Mouse (Mus musculus) MEL (cell line): ENCODE results near the gene Fer. TPM values are rescaled to one million over a fixed set of nuclear protein-coding genes. Genes with fewer than 3 reads are reported as not detected.

Experiments used
- DNase-seq: peaks from one replicate; pipeline ENCODE4 v3.0.0; 2011; ENCODE audit warnings: low read depth, low spot score
- H3K27ac ChIP-seq: 2 replicates; pipeline ENCODE4 v1.5.1; 2012; ENCODE audit warnings: low read depth, mild to moderate bottlenecking, control low read depth, low read length, moderate library complexity; ENCODE audit not compliant: control insufficient read depth
- H3K27me3 ChIP-seq, 2 experiments: fragments of 150-350 bp in 1 of 2; sonication (generic) in 1 of 2; 2 replicates each; pipeline ENCODE4 v1.6.1; 2012; ENCODE audit warnings: low read length in 2 of 2, mild to moderate bottlenecking in 2 of 2, improper control_type of control experiment in 1 of 2, moderate library complexity in 1 of 2; ENCODE audit not compliant: insufficient read depth in 2 of 2, control insufficient read depth in 1 of 2
- H3K36me3 ChIP-seq, 2 experiments: 2 replicates each; pipeline ENCODE4 v1.6.1; 2012 to 2014; ENCODE audit warnings: low read length in 2 of 2, improper control_type of control experiment in 1 of 2, inconsistent platforms in 1 of 2, mild to moderate bottlenecking in 1 of 2; ENCODE audit not compliant: insufficient read depth in 2 of 2, control insufficient read depth in 1 of 2
- H3K4me1 ChIP-seq, 2 experiments: fragments of 150-350 bp in 1 of 2; sonication (generic) in 1 of 2; 2 replicates each; pipeline ENCODE4 v1.6.1; 2012; ENCODE audit warnings: low read length in 2 of 2, improper control_type of control experiment in 1 of 2, mild to moderate bottlenecking in 1 of 2; ENCODE audit not compliant: insufficient read depth in 2 of 2, control insufficient read depth in 1 of 2
- H3K4me3 ChIP-seq, 2 experiments: fragments of 150-350 bp in 1 of 2; sonication (generic) in 1 of 2; 2 replicates each; pipeline ENCODE4 v1.5.1; 2012; ENCODE audit warnings: low read depth in 2 of 2, low read length in 2 of 2, mild to moderate bottlenecking in 2 of 2, moderate library complexity in 2 of 2, control low read depth in 1 of 2, improper control_type of control experiment in 1 of 2; ENCODE audit not compliant: control insufficient read depth in 1 of 2, insufficient read depth in 1 of 2
- H3K79me2 ChIP-seq: 2 replicates; pipeline ENCODE4 v1.6.1; 2012; ENCODE audit warnings: mild to moderate bottlenecking, low read length, moderate library complexity; ENCODE audit not compliant: control insufficient read depth, poor library complexity, insufficient read depth
- H3K9ac ChIP-seq: 2 replicates; pipeline ENCODE4 v1.6.1; 2012; ENCODE audit warnings: low read depth, mild to moderate bottlenecking, control low read depth, low read length, moderate library complexity; ENCODE audit not compliant: control insufficient read depth, poor library complexity, severe bottlenecking
- H3K9me3 ChIP-seq: fragments of 150-350 bp; sonication (generic); replicated peaks from 2 replicates; pipeline ENCODE4 v1.6.1; 2012; ENCODE audit warnings: mild to moderate bottlenecking, low read length, improper control_type of control experiment, moderate library complexity; ENCODE audit not compliant: insufficient read depth
- E2F4 ChIP-seq: IDR thresholded peaks from 2 replicates; pipeline ENCODE4 v1.6.1; 2011; ENCODE audit warnings: low read depth, low read length, improper control_type of control experiment, borderline replicate concordance
- ELF1 ChIP-seq: IDR thresholded peaks from 2 replicates; pipeline ENCODE4 v1.6.1; 2014; ENCODE audit warnings: low read depth, mild to moderate bottlenecking, inconsistent platforms, low read length, improper control_type of control experiment, moderate library complexity
- EP300 ChIP-seq, 2 experiments: IDR thresholded peaks; 2 replicates each; pipeline ENCODE4 v1.6.1; 2011; ENCODE audit warnings: improper control_type of control experiment in 2 of 2, low read length in 2 of 2, low read depth in 1 of 2, mild to moderate bottlenecking in 1 of 2
- ETS1 ChIP-seq: IDR thresholded peaks from 2 replicates; pipeline ENCODE4 v1.6.1; 2012; ENCODE audit warnings: low read depth, mild to moderate bottlenecking, inconsistent platforms, low read length, improper control_type of control experiment, moderate library complexity
- GATA1 ChIP-seq: IDR thresholded peaks from 2 replicates; pipeline ENCODE4 v1.6.1; 2011; ENCODE audit warnings: low read depth, low read length, improper control_type of control experiment
- HCFC1 ChIP-seq: IDR thresholded peaks from 2 replicates; pipeline ENCODE4 v1.6.1; 2012; ENCODE audit warnings: low read depth, mild to moderate bottlenecking, inconsistent platforms, low read length, improper control_type of control experiment, moderate library complexity
- JUND ChIP-seq: IDR thresholded peaks from 2 replicates; pipeline ENCODE4 v1.6.1; 2011; ENCODE audit warnings: low read depth, mild to moderate bottlenecking, improper control_type of control experiment, low read length
- KAT2A ChIP-seq: conservative IDR thresholded peaks from 2 replicates; pipeline ENCODE4 v1.6.1; 2012; ENCODE audit warnings: low read depth, low read length, improper control_type of control experiment, inconsistent platforms
- MAFK ChIP-seq: IDR thresholded peaks from 2 replicates; pipeline ENCODE4 v1.6.1; 2011; ENCODE audit warnings: low read depth, mild to moderate bottlenecking, low read length, improper control_type of control experiment, borderline replicate concordance
- MAZ ChIP-seq: IDR thresholded peaks from 2 replicates; pipeline ENCODE4 v1.6.1; 2012; ENCODE audit warnings: low read depth, mild to moderate bottlenecking, inconsistent platforms, low read length, improper control_type of control experiment
- NRF1 ChIP-seq: IDR thresholded peaks from 2 replicates; pipeline ENCODE4 v1.6.1; 2014; ENCODE audit warnings: low read depth, mild to moderate bottlenecking, inconsistent platforms, low read length, improper control_type of control experiment, moderate library complexity; ENCODE audit not compliant: poor library complexity, insufficient read depth, severe bottlenecking
- POLR2A ChIP-seq, 2 experiments: IDR thresholded peaks; 2 replicates each; pipeline ENCODE4 v1.6.1; 2011 to 2012; ENCODE audit warnings: low read length in 2 of 2, mild to moderate bottlenecking in 2 of 2, control low read depth in 1 of 2, improper control_type of control experiment in 1 of 2, low read depth in 1 of 2, moderate library complexity in 1 of 2; ENCODE audit not compliant: control insufficient read depth in 1 of 2, insufficient read depth in 1 of 2, poor library complexity in 1 of 2
- SIN3A ChIP-seq: IDR thresholded peaks from 2 replicates; pipeline ENCODE4 v1.6.1; 2012; ENCODE audit warnings: low read length, improper control_type of control experiment, inconsistent platforms
- SMC3 ChIP-seq: IDR thresholded peaks from 2 replicates; pipeline ENCODE4 v1.6.1; 2011; ENCODE audit warnings: low read depth, low read length, improper control_type of control experiment
- TAL1 ChIP-seq: IDR thresholded peaks from 2 replicates; pipeline ENCODE4 v1.6.1; 2012; ENCODE audit warnings: mild to moderate bottlenecking, inconsistent platforms, low read length, moderate library complexity, mixed read lengths
- TBP ChIP-seq: IDR thresholded peaks from 2 replicates; pipeline ENCODE4 v1.8.0; 2011; ENCODE audit warnings: low read depth, low read length, improper control_type of control experiment
- UBTF ChIP-seq: IDR thresholded peaks from 2 replicates; pipeline ENCODE4 v1.6.1; 2012; ENCODE audit warnings: low read depth, mild to moderate bottlenecking, inconsistent platforms, low read length, improper control_type of control experiment, moderate library complexity, borderline replicate concordance; ENCODE audit not compliant: insufficient read depth
- USF1 ChIP-seq: IDR thresholded peaks from 2 replicates; pipeline ENCODE4 v1.6.1; 2014; ENCODE audit warnings: low read depth, mild to moderate bottlenecking, inconsistent platforms, low read length, improper control_type of control experiment, moderate library complexity
- ZC3H11A ChIP-seq: IDR thresholded peaks from 2 replicates; pipeline ENCODE4 v1.6.1; 2012; ENCODE audit warnings: low read depth, mild to moderate bottlenecking, inconsistent platforms, low read length, improper control_type of control experiment
- ZMIZ1 ChIP-seq: IDR thresholded peaks from 2 replicates; pipeline ENCODE4 v1.6.1; 2012; ENCODE audit warnings: low read depth, mild to moderate bottlenecking, inconsistent platforms, low read length, improper control_type of control experiment, moderate library complexity
- ZNF384 ChIP-seq: IDR thresholded peaks from 2 replicates; pipeline ENCODE4 v1.6.1; 2012; ENCODE audit warnings: low read depth, mild to moderate bottlenecking, inconsistent platforms, low read length, improper control_type of control experiment
- polyA plus RNA-seq, 2 experiments: library from polyadenylated mRNA; stranded (reverse) in 1 of 2; unstranded in 1 of 2; fragments of >175 nt in 1 of 2; fragments of >200 nt in 1 of 2; gene quantifications; 2 replicates each; pipeline versions ENCODE4 v1.2.1 to v1.2.4; 2012; ENCODE audit warnings: low replicate concordance in 2 of 2, low read depth in 1 of 2; ENCODE audit not compliant: insufficient read length in 2 of 2, insufficient read depth in 1 of 2, missing spikeins in 1 of 2
- total RNA-seq: library from RNA; depleted of rRNA; stranded (reverse); fragments of 300-350 nt; gene quantifications from 2 replicates; pipeline ENCODE4 v1.2.3, GENCODE M21; 2012

The Fer gene
- total and polyA plus RNA-seq, 3 experiments = 8.5 to 11.2 TPM; not detected in 1

GRCm38 (mm10) chr17:64132183-64132582 lies 269.3 kb downstream of the Fer start:
- TF ChIP-seq ZNF384 = no peak
- TF ChIP-seq TBP = no peak
- TF ChIP-seq MAZ = no peak
- no peak for TF ChIP-seq SMC3
- no peak for TF ChIP-seq KAT2A
- TF ChIP-seq ZC3H11A = no peak
- no peak for TF ChIP-seq NRF1

GRCm38 (mm10) chr17:64135941-64136650 lies 273.2 kb downstream of the Fer start:
- no peaks in the 10 kb centered on the region for H3K4me1 ChIP-seq
- no peaks in the 10 kb centered on the region for H3K36me3 ChIP-seq

More at GRCm38 (mm10) chr17:64132183-64132582, 269.3 kb downstream of the Fer start:
- Histone ChIP-seq H3K36me3 (no peaks in the 10 kb centered on the region), H3K9ac (no peak overlapping the region), H3K4me1 (no peaks in the 10 kb centered on the region), H3K27me3 (no peaks in the 10 kb centered on the region), H3K79me2 (no peaks in the 10 kb centered on the region), H3K4me3 (no peak overlapping the region), H3K27ac (no peak overlapping the region), H3K9me3 (no peaks in the 10 kb centered on the region)
- DNase-seq = no peak

GRCm38 (mm10) chr17:64138036-64138717 lies 275.3 kb downstream of the Fer start:
- DNase-seq = no peak
- H3K4me3 ChIP-seq = no peak overlapping the region
- TF ChIP-seq EP300 (IDR thresholded peaks at IDR 0.05; ENCODE audit: low read depth in 1 of 2, low read length in 2 of 2) (no peak), MAFK (no peak), TAL1 (no peak), SIN3A (no peak), ETS1 (no peak), KAT2A (no peak), E2F4 (no peak), ELF1 (no peak), ZMIZ1 (no peak), JUND (no peak)
- TF ChIP-seq, all 39 proteins: peak for 0
- no peak overlapping the region for H3K9ac ChIP-seq
- no peaks in the 10 kb centered on the region for H3K27me3 ChIP-seq
- H3K36me3 ChIP-seq = no peaks in the 10 kb centered on the region
- no peak overlapping the region for H3K27ac ChIP-seq
- H3K9me3 ChIP-seq = no peaks in the 10 kb centered on the region
- no peaks in the 10 kb centered on the region for H3K79me2 ChIP-seq
- H3K4me1 ChIP-seq = no peaks in the 10 kb centered on the region

More at GRCm38 (mm10) chr17:64135941-64136650, 273.2 kb downstream of the Fer start:
- TF ChIP-seq USF1 = no peak
- TF ChIP-seq GATA1 = no peak
- TF ChIP-seq POLR2A (IDR thresholded peaks at IDR 0.05; ENCODE audit: control insufficient read depth in 1 of 2, insufficient read depth in 1 of 2, low read depth in 1 of 2, low read length in 2 of 2, poor library complexity in 1 of 2) = no peak
- no peak for TF ChIP-seq ETS1
- TF ChIP-seq UBTF = no peak
- no peak for TF ChIP-seq HCFC1
- no peak for TF ChIP-seq E2F4
- Histone ChIP-seq H3K27ac (no peak overlapping the region), H3K79me2 (no peaks in the 10 kb centered on the region), H3K9ac (no peak overlapping the region), H3K4me3 (no peak overlapping the region), H3K9me3 (no peaks in the 10 kb centered on the region), H3K27me3 (no peaks in the 10 kb centered on the region)
- DNase-seq = no peak
